Mouse (Mus musculus) ovary, adult 18-20 months (tissue): ENCODE measurements around the gene Gabbr2.

Source experiments
- DNase-seq: peaks from one replicate; pipeline ENCODE4 v3.0.0; 2022; ENCODE audit warnings: low spot score, mixed read lengths

Gabbr2 gene

GRCm38 (mm10) chr4:46866070-46866469 is 125.6 kb downstream of the Gabbr2 start:
- no peak for DNase-seq

GRCm38 (mm10) chr4:46863721-46864120 is 128.0 kb downstream of the Gabbr2 start:
- DNase-seq = no peak

GRCm38 (mm10) chr4:46862677-46863076 is 129.0 kb downstream of the Gabbr2 start:
- DNase-seq = no peak

GRCm38 (mm10) chr4:46860586-46860985 is 131.1 kb downstream of the Gabbr2 start:
- DNase-seq = no peak

GRCm38 (mm10) chr4:46858899-46859298 is 132.8 kb downstream of the Gabbr2 start:
- DNase-seq = no peak

- no peak for DNase-seq
Observed at GRCm38 (mm10) chr4:46856145-46856544, 135.5 kb downstream of the Gabbr2 start.

- DNase-seq = no peak
Observed at GRCm38 (mm10) chr4:46854686-46855385, 136.8 kb downstream of the Gabbr2 start.

GRCm38 (mm10) chr4:46853852-46854460 is 137.7 kb downstream of the Gabbr2 start:
- DNase-seq = no peak

GRCm38 (mm10) chr4:46847745-46848144 is 143.9 kb downstream of the Gabbr2 start:
- DNase-seq = no peak

GRCm38 (mm10) chr4:46846396-46846795 is 145.3 kb downstream of the Gabbr2 start:
- no peak for DNase-seq

GRCm38 (mm10) chr4:46844982-46845643 is 146.6 kb downstream of the Gabbr2 start:
- DNase-seq = no peak

- DNase-seq = no peak
Observed at GRCm38 (mm10) chr4:46844567-46844966, 147.1 kb downstream of the Gabbr2 start.

GRCm38 (mm10) chr4:46842596-46842995 is 149.1 kb downstream of the Gabbr2 start:
- DNase-seq = no peak

GRCm38 (mm10) chr4:46840146-46840545 is 151.5 kb downstream of the Gabbr2 start:
- DNase-seq = no peak

GRCm38 (mm10) chr4:46837362-46837761 is 154.3 kb downstream of the Gabbr2 start:
- no peak for DNase-seq

GRCm38 (mm10) chr4:46836065-46836464 is 155.6 kb downstream of the Gabbr2 start:
- DNase-seq = no peak

GRCm38 (mm10) chr4:46835064-46835463 is 156.6 kb downstream of the Gabbr2 start:
- DNase-seq = no peak

GRCm38 (mm10) chr4:46832834-46833544 is 158.7 kb downstream of the Gabbr2 start:
- DNase-seq = no peak

GRCm38 (mm10) chr4:46829656-46830055 is 162.0 kb downstream of the Gabbr2 start:
- no peak for DNase-seq

- no peak for DNase-seq
Observed at GRCm38 (mm10) chr4:46828141-46828571, 163.5 kb downstream of the Gabbr2 start.

- DNase-seq = no peak
Observed at GRCm38 (mm10) chr4:46827471-46827870, 164.2 kb downstream of the Gabbr2 start.

- no peak for DNase-seq
Observed at GRCm38 (mm10) chr4:46825846-46826529, 165.7 kb downstream of the Gabbr2 start.
